Mouse (Mus musculus): Measurements from ENCODE around the gene Sgsm2. TPM values are rescaled to one million over a fixed set of nuclear protein-coding genes. Genes with fewer than 3 reads are reported as not detected.

The Sgsm2 gene
- polyA plus RNA-seq, 1 experiment from 2014 or later, result 6.2 TPM

DNA sequence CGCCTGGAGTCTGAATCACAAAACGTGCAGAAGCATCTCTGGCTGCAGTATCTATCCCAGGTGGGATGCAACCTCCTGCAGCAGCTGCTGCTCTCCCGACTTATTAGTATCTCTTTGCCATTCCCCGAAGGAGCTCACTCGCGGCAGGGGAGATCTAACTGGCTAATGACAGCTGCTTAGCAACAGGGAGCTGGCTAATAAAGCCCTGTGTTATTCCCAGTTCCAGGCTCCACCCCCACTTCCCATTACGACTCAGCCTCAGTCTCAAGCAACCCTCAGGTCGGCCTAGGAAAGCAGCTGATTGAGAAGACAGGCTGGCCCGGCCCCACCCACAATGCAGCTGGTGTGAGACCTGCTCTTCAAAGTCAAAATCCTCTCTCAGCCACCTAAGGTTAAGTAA lies 20.1 kb downstream of the Sgsm2 start:
- Histone ChIP-seq H3K27ac (peak overlapping the region; percentile 54), H3K9ac (no peak overlapping the region), H3K9me3 (no peaks in the 10 kb centered on the region), H3K27me3 (replicated peaks) (no peaks in the 10 kb centered on the region), H3K4me1 (0 out of 2 replicates have a peak, but pooled peaks cover 8% of the 10 kb centered on the region), H3K4me2 (peak overlapping the region; percentile 41), H3K36me3 (no peaks in the 10 kb centered on the region), H3K4me3 (replicated peaks) (no peak overlapping the region)
- WGBS, result 4% methylated on average over 9 of the region's 9 CpGs
- peak; percentile 66; the same call in 1 of the 2 replicates for ATAC-seq (ENCODE audit: insufficient read depth, low FRiP score, low read depth)

DNA sequence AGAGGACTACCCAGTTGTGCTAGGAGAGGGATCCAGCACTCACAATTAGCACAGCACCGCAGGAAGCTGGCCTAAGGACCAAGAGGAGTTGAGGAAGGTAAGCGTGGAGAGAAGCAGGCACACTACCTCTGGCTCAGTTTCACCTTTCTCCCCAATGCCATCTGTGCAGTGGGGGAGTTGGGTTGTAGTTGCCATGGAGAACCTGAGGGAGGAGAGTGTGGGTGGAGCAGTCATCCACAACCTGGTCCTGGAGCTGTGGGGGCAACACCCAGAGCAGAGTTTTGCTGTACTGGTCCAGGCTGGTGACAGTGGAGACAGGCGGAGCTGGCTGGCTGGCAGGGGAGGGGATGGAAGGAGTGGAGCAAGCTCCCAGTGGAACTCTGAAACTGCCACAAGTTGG lies 22.2 kb downstream of the Sgsm2 start:
- Histone ChIP-seq H3K4me2 (no peak overlapping the region), H3K9me3 (no peaks in the 10 kb centered on the region), H3K36me3 (no peaks in the 10 kb centered on the region), H3K4me1 (peaks cover 12% of the 10 kb centered on the region; the same call in 1 of the 2 replicates), H3K4me3 (replicated peaks) (no peak overlapping the region), H3K27ac (no peak overlapping the region), H3K27me3 (replicated peaks) (no peaks in the 10 kb centered on the region), H3K9ac (no peak overlapping the region)
- 70% methylated on average over 3 of the region's 3 CpGs for WGBS
- no peak for ATAC-seq (ENCODE audit: insufficient read depth, low FRiP score, low read depth)

DNA sequence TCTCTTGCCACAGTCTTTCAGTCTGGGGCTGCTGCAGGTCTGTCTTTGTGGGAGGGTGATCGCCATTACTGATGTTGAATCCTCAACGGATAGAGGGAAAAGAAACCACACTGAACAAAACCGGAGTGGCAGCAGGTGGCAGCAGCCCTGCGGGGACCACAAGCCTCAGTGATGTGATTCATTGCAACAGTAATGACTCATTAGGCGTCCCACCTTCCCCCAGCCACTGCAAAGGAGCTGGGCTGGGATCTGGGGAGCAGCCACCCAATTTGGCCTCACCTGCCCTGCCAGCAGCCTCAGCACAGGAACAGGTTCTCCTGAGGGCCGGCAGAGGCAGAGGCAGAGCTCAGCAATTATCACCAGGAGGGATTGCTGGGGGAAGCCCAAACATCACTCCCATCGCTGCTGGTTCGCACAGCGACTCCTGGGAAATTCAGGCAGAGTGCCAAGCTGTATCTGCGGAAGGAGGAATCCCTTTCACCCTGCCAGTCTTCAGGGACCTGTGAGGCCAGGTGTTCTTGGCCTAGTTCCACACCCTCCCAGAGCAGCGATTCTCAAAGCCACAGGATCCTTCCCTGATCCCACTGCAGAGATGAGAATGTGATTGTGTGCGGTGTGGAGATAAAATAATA lies 25.8 kb downstream of the Sgsm2 start:
- no peaks in the 10 kb centered on the region for H3K27me3 ChIP-seq (replicated peaks)
- peaks cover 5% of the 10 kb centered on the region; the same call in 1 of the 2 replicates for H3K4me1 ChIP-seq
- 33% methylated on average over 12 of the region's 12 CpGs for WGBS
- ATAC-seq (ENCODE audit: insufficient read depth, low FRiP score, low read depth), result 0 out of 2 replicates have a peak, but pooled peaks have one; percentile 28
- no peak overlapping the region for H3K4me2 ChIP-seq
- no peak overlapping the region for H3K9ac ChIP-seq
- H3K4me3 ChIP-seq (replicated peaks), result no peak overlapping the region
- no peaks in the 10 kb centered on the region for H3K9me3 ChIP-seq
- H3K36me3 ChIP-seq, result no peaks in the 10 kb centered on the region
- peak overlapping the region; percentile 31; the same call in 1 of the 2 replicates for H3K27ac ChIP-seq

DNA sequence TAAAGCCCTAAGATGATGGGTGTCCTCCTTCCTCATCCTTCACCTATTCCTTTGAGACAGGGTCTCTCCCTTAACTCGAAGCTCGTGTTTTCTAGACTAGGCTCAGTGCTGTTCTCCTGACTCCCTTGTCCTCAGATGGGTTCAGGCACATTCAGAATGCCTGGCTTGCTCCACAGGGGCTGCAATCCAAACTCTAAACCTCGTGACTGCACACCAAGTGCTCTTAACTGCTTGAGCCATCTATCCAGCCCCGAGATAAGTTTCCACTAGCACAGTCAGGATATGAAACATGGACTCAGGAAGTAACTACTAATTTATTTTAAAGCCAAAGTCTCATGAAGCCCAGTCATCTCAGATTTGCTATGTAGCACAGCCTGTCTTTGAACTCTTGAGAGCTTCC lies 26.3 kb downstream of the Sgsm2 start:
- WGBS, result 65% methylated on average over 4 of the region's 4 CpGs
- H3K9me3 ChIP-seq, result no peaks in the 10 kb centered on the region
- ATAC-seq (ENCODE audit: insufficient read depth, low FRiP score, low read depth), result no peak
- H3K4me3 ChIP-seq (replicated peaks), result no peak overlapping the region
- H3K4me1 ChIP-seq, result peaks cover 5% of the 10 kb centered on the region; the same call in 1 of the 2 replicates
- no peaks in the 10 kb centered on the region for H3K36me3 ChIP-seq
- no peak overlapping the region for H3K4me2 ChIP-seq
- no peak overlapping the region; the same call in 1 of the 2 replicates for H3K27ac ChIP-seq
- no peak overlapping the region for H3K9ac ChIP-seq
- no peaks in the 10 kb centered on the region for H3K27me3 ChIP-seq (replicated peaks)

- no peak overlapping the region for H3K4me3 ChIP-seq (replicated peaks)
- WGBS, result 86% methylated on average over 6 of the region's 6 CpGs
- H3K27ac ChIP-seq, result no peak overlapping the region
- H3K4me1 ChIP-seq, result peaks cover 5% of the 10 kb centered on the region; the same call in 1 of the 2 replicates
- no peak overlapping the region for H3K9ac ChIP-seq
- no peak for ATAC-seq (ENCODE audit: insufficient read depth, low FRiP score, low read depth)
- no peaks in the 10 kb centered on the region for H3K36me3 ChIP-seq
- no peaks in the 10 kb centered on the region for H3K9me3 ChIP-seq
- no peak overlapping the region for H3K4me2 ChIP-seq
- H3K27me3 ChIP-seq (replicated peaks), result no peaks in the 10 kb centered on the region
Measured at GRCm38 (mm10) chr11:74869603-74870002, 27.3 kb downstream of the Sgsm2 start.

- H3K27ac ChIP-seq, result no peak overlapping the region
- ATAC-seq (ENCODE audit: insufficient read depth, low FRiP score, low read depth), result no peak
- 85% methylated on average over 13 of the region's 13 CpGs for WGBS
Measured at GRCm38 (mm10) chr11:74868046-74868760, 28.7 kb downstream of the Sgsm2 start.

DNA sequence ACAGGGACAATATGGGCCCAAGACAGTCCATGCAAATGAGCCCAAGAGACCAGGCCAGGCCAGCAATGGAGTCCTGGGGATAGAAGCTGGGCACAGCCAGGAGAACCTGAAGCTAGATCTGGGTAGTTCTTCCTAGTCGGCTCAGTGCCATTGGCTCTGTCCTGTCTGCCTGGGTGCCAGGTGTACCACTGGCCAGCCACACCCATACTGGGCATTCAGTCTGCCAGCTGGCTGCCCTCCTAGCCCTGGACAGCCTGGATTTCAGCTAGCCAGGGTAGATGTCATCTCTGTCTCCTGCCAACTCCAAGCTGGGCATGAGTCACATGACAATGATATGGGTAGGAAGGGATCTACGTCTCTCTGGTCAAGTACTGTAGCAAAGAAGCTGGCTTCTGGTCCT lies 29.7 kb downstream of the Sgsm2 start:
- Histone ChIP-seq H3K27me3 (replicated peaks) (no peaks in the 10 kb centered on the region), H3K9me3 (no peaks in the 10 kb centered on the region), H3K4me2 (no peak overlapping the region), H3K36me3 (no peaks in the 10 kb centered on the region), H3K9ac (no peak overlapping the region), H3K4me3 (replicated peaks) (no peak overlapping the region), H3K4me1 (peaks cover 5% of the 10 kb centered on the region; the same call in 1 of the 2 replicates), H3K27ac (no peak overlapping the region)
- no peak for ATAC-seq (ENCODE audit: insufficient read depth, low FRiP score, low read depth)
- 88% methylated on average over 2 of the region's 2 CpGs for WGBS

More at GRCm38 (mm10) chr11:74868046-74868760, 28.7 kb downstream of the Sgsm2 start:
- H3K4me3 ChIP-seq (replicated peaks), result no peak overlapping the region
- H3K4me1 ChIP-seq, result peaks cover 5% of the 10 kb centered on the region; the same call in 1 of the 2 replicates
- no peak overlapping the region for H3K9ac ChIP-seq
- no peaks in the 10 kb centered on the region for H3K27me3 ChIP-seq (replicated peaks)
- no peaks in the 10 kb centered on the region for H3K36me3 ChIP-seq
- no peak overlapping the region for H3K4me2 ChIP-seq
- no peaks in the 10 kb centered on the region for H3K9me3 ChIP-seq

- Histone ChIP-seq H3K27ac (no peak overlapping the region), H3K36me3 (no peaks in the 10 kb centered on the region), H3K4me1 (peaks cover 5% of the 10 kb centered on the region; the same call in 1 of the 2 replicates), H3K4me3 (replicated peaks) (no peak overlapping the region), H3K27me3 (replicated peaks) (no peaks in the 10 kb centered on the region), H3K9me3 (no peaks in the 10 kb centered on the region), H3K9ac (no peak overlapping the region), H3K4me2 (no peak overlapping the region)
- 78% methylated on average over 4 of the region's 4 CpGs for WGBS
- no peak for ATAC-seq (ENCODE audit: insufficient read depth, low FRiP score, low read depth)
Measured at GRCm38 (mm10) chr11:74866640-74867039, 30.2 kb downstream of the Sgsm2 start.

- Histone ChIP-seq H3K27me3 (replicated peaks) (no peaks in the 10 kb centered on the region), H3K36me3 (no peaks in the 10 kb centered on the region), H3K27ac (no peak overlapping the region), H3K9ac (no peak overlapping the region), H3K4me1 (no peaks in the 10 kb centered on the region), H3K4me2 (no peak overlapping the region), H3K9me3 (no peaks in the 10 kb centered on the region), H3K4me3 (replicated peaks) (no peak overlapping the region)
- no peak for ATAC-seq (ENCODE audit: insufficient read depth, low FRiP score, low read depth)
- WGBS, result 80% methylated on average over 9 of the region's 9 CpGs
Measured at GRCm38 (mm10) chr11:74865252-74865651, 31.6 kb downstream of the Sgsm2 start.

- Histone ChIP-seq H3K4me2 (no peak overlapping the region), H3K27me3 (replicated peaks) (no peaks in the 10 kb centered on the region), H3K9ac (no peak overlapping the region), H3K9me3 (no peaks in the 10 kb centered on the region), H3K36me3 (no peaks in the 10 kb centered on the region), H3K4me1 (no peaks in the 10 kb centered on the region), H3K27ac (no peak overlapping the region), H3K4me3 (replicated peaks) (no peak overlapping the region)
- 87% methylated on average over 9 of the region's 9 CpGs for WGBS
- no peak for ATAC-seq (ENCODE audit: insufficient read depth, low FRiP score, low read depth)
Measured at GRCm38 (mm10) chr11:74864421-74864820, 32.4 kb downstream of the Sgsm2 start.

DNA sequence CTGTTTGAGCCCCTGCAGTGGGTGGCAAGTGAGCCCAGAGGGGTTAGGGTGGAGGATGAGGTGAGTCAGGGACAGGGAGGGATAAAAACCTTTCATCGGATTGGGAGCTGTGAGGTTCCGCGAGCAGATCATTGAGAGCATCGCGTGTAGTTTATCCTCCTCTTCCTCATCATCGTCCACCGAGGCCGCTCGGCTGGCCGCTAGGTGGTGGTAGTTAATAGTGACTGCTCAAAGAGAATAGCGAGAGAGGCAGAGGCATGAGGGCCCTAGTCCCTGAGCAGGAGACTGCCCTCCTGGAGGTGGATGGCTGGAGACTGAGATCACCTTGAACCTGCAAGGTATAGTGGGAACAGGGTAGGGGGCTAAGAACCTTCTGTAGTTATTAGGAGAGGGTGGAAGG lies 33.4 kb downstream of the Sgsm2 start:
- ATAC-seq (ENCODE audit: insufficient read depth, low FRiP score, low read depth), result no peak

GRCm38 (mm10) chr11:74862129-74862528 lies 34.7 kb downstream of the Sgsm2 start:
- Histone ChIP-seq H3K27ac (no peak overlapping the region), H3K4me2 (no peak overlapping the region), H3K9ac (no peak overlapping the region), H3K4me1 (no peaks in the 10 kb centered on the region), H3K27me3 (replicated peaks) (no peaks in the 10 kb centered on the region), H3K9me3 (no peaks in the 10 kb centered on the region), H3K4me3 (replicated peaks) (no peak overlapping the region), H3K36me3 (no peaks in the 10 kb centered on the region)
- ATAC-seq (ENCODE audit: insufficient read depth, low FRiP score, low read depth), result no peak
- WGBS, result 65% methylated on average over 5 of the region's 5 CpGs

More for the DNA sequence above, 33.4 kb downstream of the Sgsm2 start:
- Histone ChIP-seq H3K27me3 (replicated peaks) (no peaks in the 10 kb centered on the region), H3K9me3 (no peaks in the 10 kb centered on the region), H3K27ac (no peak overlapping the region), H3K4me2 (no peak overlapping the region), H3K9ac (no peak overlapping the region), H3K4me1 (no peaks in the 10 kb centered on the region), H3K4me3 (replicated peaks) (no peak overlapping the region), H3K36me3 (no peaks in the 10 kb centered on the region)
- 30% methylated on average over 11 of the region's 11 CpGs for WGBS

Measured in stomach, embryonic 15.5 days (tissue).